Mouse (Mus musculus) right cerebral cortex, postnatal 14 days (tissue): ENCODE results near the gene Hoxb4.

ENCODE experiments used
- DNase-seq: peaks from one replicate; pipeline ENCODE4 v3.0.0; 2022

Gene Hoxb4

DNA sequence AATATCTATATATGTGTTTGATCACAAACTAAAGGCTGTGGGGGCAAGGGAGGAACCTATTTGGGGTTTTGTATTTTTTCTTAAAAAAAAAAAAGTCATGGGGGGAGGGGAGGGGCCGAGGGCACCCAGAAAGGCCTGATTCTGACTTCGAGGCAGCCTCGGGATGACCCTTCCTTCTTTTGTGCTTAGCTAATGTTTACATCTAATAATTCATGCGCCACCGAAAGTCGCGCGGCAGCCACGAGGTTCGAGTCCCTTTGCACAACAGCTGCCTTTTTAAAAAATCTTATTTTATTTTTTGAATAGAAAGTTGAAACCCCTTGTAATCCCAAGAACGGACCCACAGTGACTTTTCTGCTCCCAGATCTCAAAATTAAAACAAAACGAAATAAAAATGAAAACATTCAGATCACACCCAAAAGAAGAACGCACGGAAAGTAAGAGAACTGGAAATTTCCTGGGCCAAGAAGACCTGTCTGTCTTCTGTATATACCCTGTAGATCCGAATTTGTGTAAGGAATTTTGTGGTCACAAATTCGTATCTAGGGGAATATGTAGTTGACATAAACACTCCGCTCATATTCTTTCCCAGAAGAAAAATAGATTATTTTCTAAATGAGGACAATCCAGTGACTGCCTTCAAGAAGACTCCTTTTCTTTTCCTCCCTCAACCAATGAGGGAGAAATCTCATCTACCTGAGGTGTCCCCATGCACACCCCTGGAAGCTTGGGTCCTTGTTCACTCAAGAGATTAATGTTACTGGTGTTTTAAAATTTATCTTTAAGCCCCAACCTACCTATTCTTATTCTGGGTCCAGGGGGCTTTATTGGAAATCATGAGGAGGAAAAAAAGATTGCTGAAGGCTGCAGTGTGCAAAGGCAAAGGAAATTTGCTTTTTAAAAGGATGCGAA, 1.1 kb upstream of the Hoxb4 start:
- no peak for DNase-seq

DNA sequence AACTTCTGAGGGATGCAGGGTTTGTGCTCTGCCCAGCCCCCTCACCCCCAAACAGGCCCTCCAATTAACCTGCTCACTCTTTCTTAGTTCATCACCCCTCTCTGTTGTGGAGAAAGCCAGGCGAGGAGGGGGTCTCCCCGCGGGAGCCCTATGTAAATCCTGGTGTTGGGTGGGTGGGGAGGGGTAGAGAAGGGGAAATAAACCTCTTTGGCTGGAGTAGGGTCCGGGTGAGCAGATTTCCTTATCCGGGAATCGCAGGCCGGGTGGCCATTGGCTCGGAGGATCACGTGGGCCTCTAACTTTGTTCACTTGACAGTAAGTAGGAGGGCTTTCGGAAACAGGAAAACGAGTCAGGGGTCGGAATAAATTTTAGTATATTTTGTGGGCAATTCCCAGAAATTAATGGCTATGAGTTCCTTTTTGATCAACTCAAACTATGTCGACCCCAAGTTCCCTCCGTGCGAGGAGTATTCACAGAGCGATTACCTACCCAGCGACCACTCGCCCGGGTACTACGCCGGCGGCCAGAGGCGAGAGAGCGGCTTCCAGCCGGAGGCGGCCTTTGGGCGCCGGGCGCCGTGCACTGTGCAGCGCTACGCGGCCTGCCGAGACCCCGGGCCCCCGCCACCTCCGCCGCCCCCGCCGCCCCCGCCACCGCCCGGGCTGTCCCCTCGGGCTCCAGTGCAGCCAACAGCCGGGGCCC, 452 bp downstream of the Hoxb4 start:
- DNase-seq, result no peak

DNA sequence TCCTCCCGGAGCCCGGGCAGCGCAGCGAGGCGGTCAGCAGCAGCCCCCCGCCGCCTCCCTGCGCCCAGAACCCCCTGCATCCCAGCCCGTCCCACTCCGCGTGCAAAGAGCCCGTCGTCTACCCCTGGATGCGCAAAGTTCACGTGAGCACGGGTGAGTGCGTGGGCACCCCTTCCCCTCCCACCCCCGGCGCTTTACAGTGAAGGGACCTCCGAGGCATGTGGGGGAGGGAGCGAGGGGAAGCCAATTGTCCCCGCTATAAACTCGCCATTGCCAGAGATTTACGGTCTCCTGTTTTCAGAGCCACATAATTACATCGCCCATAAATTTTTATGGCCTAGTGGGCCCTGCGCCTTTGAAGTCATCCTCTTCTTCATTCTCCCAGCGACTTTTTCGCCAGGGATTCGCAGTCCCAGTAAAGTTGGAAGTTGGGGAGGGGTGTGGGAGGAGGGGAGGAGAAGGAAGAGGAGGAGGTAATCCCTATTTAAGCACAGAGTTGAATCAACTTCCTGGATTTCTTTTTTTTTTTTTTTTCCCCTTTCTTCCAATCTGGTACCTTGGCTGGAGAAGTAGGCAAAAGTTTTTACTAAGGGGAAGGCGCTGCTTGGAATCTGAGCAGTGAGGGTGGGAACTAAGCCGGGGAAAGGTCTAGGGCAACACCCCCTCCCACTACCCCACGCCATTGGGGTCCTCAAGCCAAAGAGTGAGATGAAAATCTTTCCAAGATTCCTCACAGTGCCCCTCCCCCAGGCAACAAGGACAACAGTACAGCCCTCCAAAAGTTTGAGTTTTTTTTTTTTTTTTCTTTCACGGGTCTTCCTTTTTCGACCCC, 1.2 kb downstream of the Hoxb4 start:
- no peak for DNase-seq

DNA sequence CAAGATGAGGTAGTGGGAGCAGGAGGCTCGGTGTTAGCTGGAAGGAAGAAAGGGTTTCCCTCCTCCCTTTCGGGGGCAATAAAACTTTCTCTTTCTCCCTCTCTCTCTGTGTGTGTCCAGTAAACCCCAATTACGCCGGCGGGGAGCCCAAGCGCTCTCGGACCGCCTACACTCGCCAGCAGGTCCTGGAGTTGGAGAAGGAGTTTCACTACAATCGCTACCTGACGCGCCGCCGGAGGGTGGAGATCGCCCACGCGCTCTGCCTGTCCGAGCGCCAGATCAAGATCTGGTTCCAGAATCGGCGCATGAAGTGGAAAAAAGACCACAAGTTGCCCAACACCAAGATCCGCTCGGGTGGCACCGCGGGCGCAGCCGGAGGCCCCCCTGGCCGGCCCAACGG, 1.8 kb downstream of the Hoxb4 start:
- DNase-seq, result no peak

DNA sequence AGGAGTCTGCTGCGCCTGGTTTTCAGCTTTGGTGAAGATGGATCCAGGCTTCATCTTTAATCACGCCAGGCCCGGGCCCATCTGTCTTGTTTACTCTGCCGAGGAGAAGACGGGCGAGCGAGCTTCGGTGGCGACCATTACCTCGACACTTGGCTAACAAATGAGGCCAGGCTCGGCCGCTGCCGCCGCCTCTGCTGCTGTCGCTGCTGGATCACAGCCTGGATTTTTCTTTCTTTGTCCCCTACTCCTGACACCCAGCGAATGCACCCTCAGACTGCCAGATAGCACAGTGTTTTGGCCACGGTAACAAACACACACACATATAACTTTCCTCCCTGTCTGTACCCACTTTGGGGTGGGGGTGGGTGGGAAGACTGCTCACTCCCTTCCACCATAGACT, 2.6 kb downstream of the Hoxb4 start:
- no peak for DNase-seq

DNA sequence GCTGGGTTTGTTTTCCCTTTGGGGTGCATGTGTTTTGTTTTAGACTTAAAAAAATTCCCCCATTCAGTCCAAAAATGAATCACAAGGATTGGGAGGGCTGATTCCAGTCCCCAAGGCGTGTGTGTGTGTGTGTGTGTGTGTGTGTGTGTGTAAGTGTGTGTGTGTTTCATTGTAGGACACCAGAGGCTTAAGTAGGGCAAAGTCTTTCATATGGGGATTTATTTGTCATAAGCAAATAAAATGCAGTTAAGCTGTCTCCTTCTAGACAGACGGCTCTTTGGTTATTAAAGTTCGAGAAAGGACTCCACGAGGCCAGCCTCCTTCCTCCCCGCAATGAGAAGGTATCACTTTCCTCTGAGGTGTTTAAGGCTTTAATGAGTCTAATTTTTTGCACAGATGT, 3.8 kb downstream of the Hoxb4 start:
- no peak for DNase-seq

DNA sequence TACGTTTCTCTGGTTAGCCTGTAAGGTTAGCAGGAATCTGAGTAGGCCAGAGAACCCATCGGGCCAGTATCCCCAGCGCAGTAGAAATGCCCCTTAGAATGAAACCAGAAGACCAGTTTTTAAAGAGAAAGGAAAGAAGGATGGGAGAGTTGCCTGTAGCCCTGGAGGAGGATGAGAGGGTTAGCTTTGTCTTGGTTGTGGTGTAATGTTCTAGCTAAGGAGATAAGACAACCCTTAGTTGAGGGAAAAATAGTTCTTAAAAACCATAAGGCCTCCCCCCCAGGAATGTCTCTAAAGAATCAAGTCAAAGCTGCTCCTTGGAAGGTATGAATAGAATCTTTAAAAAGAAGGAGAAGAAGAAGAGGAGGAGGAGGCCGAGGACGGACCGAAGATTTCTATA, 4.7 kb downstream of the Hoxb4 start:
- DNase-seq, result no peak

DNA sequence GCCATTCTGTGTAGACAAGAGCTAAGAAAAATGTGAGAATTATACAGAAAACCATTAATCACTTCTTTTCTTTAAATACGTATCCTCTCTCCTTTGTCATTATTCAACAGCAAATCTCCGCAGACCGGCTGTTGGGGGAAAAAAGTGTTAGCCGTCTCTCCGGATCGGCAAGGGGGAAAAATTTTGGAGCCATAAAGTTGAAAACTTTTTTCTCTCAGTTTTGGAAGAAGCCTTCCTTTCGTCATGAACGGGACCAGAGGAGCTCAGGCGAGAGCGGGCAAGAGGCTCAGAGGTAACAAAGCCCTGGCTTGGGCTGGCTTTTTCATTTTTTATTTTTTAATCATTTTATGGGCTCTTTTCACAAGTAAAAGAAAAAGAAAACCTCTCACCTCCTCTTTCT, 5.1 kb downstream of the Hoxb4 start, which contains the start of gene Hoxb3:
Gene Hoxb3, plus strand, starts transcription at position 173 of the 400 bp plus-strand sequence.
- DNase-seq, result no peak

DNA sequence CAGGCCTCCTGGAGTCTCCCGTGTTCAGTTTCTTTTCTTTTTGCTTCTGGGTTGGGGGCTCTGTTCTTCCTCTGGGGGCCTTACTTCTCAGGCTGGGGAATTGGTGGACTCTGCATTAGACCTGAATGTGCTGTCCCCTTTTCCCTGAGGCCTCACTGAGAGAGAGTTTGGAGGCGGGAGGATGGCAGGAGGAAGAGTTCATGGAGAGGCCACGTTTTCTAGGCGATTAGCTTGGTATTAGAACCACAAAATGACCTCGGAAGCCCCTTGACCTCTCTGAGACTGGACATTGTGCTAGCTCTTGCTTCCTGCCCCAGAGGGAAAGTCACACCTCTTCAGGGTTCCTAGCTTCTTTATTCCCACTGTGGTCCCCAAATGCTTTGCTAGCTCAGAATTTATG, 6.1 kb downstream of the Hoxb4 start:
- DNase-seq, result no peak

DNA sequence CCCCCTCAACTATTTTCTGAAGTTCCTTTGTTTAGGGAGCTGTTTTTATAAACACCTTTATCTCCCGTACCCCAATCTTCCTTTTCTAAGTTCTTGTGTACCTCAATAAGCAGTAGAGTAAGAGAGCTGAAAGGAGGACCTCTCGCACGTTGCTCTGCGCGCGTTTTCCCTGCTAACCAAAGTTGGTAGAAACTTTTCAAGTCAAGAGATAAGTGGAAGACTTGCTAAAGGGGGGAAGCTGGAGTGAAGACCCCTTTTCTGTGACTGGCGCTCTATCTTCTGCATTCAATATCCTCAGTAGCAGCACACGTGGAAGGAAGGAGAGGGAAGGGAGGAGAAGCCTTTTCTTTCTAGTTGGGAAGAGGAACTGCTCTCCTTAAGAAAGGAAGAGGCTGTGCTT, 6.9 kb downstream of the Hoxb4 start:
- no peak for DNase-seq

DNA sequence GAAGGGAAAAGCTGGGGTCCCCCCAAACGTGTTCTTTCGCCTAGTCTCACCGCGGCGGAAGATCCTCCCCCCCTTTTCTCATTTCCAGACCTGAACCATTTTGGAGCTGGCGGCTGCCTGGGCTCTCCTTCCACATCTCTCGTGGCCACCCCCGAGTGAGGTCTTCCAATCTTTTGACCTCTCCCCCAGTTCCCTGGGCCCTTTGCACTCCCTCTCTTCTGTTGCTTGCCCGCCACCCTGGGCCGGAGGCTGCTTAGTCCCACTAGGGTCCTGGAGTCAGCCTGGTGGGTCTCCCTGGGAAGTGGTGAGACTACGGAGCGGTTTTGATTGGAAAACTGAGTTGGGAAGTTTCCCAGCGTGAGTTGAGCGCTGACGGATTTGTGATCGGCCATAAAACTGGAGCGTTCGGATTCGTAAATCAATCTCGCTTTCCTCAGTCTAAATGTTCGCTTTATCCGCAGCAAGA, 7.7 kb downstream of the Hoxb4 start:
- no peak for DNase-seq

DNA sequence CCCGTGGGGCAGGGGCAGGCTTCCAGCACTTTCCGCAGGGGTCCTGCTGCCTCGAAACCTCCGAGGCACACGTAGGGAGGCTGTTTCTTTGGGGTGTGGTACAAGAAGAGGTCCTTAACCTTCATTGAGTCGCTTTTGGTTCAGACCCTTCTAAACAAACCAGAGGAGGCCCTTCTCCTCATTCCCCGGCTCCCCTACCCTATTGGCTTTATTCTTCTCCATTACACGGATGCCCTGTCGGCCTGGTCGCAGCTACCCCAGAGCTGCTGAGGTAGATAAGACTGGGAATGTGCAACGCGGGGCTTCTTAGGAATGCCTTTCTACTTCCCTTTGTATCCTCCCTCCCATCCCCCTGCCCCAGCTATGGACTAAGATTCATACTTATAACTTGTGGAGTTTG, 8.6 kb downstream of the Hoxb4 start:
- no peak for DNase-seq

DNA sequence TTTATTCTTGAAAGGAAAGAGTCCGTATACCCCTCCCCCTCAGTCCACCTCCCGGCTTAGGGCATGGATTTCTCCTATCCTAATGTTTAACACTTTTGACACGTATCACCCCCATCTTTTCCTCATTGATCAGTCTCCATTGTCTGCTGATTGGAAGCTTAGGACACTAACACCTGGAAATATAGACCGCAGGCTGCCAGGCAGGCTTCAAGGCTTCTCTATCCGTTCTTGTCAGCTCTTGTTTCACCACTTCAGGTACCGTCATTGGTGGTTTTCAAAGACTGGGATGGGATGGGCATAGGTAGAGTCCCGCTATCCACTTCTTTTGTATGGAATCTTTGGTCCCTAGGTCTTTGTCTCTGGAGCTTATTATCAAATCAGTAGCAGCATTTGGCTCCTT, 9.1 kb downstream of the Hoxb4 start:
- DNase-seq, result no peak

DNA sequence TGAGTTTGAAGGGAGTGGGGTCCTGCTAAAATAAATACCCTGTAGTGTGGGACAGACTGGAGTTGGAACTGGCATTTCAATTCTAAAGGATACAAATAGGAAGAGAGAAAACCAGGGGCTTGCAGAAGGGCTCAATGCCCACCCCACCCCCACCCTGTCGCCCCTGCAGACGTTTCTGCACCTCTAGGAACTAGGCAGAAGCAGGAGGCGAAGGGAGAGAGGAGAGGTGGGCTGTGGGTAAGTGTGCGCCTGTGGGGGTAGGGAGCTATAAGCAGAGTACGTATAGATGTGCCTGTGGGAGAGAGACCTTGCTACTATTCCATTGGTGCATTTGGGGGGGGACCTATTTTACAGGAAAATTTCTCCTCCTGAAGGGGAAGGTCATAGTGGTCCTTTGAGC, 9.7 kb downstream of the Hoxb4 start:
- DNase-seq, result no peak

DNA sequence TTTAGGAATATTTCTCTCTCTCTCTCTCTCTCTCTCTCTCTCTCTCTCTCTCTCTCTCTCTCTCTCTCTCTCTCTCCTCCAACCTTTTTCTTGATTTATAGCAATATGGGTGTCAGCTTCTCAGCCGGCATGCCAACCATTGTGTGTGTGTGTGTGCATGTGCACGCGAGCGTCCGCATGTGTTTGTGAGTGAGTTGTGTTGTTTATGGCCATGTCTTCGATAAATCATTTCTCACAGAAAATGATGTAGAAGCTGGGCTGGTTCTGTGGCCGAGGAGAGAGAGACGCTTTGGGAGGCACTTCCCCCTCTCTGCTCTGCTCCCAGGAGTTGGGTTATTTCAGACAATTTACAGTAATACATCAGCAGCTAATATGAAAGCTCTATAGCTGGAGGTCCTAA, 10.5 kb downstream of the Hoxb4 start:
- no peak for DNase-seq

DNA sequence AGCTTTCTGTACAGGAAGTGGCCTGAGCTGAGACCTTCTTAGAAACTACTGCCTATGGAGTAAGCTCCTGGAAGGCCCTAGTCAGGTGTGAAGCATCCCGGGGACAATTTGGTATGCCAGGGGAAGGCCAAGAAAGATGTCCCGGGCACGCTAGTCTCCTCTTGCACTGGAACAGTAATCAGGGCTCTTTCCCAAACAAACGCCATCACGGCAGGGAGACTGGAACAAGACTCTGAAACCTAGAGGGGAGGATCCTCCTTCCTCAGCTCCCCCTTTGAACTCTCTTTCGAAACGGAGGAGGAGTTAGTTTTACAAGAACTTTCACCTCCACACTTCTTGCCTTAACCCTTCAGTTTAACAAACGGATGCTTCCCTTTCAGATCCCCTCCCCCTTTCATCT, 14.0 kb downstream of the Hoxb4 start:
- DNase-seq, result no peak

DNA sequence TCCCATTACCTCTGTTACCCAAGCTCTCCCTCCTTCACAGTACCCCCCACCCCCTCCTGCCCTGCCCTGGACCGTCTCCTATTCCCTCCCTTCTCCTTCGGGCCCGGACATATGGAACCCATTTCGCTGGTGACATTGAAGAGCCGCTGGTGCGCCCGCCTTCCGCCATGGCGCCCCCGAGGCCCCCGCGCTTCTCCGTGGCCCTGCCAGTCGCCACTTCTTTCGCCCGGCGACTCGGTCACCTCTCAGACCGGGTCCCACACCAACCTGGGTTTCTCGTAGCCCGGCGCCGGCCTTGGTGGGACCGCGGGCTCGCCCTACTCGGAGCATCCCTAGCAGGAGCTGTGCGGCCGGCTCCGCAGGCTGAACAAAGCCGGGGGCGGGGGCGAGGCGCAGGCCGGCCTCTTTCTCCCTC, 14.6 kb downstream of the Hoxb4 start:
- DNase-seq, result no peak

DNA sequence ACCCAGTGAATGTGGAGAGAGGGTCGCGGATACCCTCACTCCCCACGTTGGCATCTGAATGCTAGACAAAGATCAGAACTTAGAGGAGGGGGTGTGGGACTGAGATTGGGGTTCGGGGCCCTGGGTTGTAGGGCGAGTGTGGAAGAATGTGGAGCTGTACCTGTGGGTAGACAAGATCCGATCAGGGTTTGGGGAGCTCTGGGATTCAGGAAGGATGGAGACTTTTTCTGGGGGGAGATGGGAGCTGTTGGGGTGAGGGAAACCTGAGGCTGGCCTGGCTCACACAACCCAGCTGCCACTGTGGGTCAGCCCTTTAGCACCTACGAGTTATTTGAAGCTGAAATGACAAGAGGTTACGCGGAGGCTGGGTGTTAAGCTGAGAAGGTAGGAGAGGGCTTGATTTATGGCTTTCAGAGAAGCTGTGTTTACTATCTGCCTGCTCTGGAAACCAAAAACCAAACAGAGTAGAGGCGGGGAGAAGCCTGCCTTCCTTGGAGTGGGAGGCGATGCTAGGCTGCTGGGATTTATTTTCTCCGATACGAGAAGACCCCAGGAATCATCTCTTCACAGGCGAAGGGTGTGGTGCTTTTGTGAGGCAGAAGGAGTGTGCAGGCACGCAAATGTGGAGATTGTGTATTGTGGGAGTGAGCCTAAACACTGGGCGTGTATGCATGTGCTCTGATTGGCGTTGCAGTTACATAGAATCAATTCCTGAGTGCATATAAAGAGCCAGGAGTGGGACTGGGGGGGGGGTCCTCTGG, 15.4 kb downstream of the Hoxb4 start:
- DNase-seq, result no peak

DNA sequence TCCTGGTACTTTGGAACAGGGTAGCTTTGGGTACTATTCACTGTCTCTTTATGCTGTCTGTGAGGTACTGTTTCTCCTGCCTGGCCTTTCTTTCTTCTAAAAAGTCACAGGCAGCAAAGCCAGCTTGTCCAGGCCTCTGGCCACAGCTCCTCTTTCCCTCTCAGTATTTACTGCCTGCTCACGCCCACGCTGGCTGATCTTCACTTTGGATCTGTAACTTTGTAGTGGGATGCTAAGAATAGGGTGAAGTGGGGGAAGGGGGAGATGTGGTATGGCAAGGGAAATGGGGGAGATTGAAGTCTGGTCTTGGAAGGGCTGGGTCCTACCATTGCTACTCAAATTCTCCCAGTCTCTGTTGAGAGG, 15.9 kb downstream of the Hoxb4 start:
- no peak for DNase-seq

DNA sequence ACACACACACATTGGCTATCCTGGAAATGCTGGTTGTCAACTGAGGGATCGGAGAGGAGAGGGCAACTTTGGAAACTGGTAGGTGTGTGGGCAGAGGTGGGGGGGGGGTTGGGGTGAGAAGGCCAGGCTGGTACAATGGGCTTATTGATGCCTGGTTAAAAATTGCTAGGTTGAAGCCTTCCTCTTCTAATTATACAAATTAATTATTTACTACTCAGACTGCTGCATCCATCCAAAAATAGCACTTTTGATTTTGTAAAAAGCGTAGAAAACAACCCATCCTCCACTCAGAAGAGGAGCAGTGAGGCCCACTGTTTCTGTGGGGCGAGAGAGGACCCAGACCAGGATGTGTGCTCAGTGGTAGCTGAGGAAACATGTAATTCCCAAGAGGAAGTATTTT, 16.9 kb downstream of the Hoxb4 start:
- no peak for DNase-seq

DNA sequence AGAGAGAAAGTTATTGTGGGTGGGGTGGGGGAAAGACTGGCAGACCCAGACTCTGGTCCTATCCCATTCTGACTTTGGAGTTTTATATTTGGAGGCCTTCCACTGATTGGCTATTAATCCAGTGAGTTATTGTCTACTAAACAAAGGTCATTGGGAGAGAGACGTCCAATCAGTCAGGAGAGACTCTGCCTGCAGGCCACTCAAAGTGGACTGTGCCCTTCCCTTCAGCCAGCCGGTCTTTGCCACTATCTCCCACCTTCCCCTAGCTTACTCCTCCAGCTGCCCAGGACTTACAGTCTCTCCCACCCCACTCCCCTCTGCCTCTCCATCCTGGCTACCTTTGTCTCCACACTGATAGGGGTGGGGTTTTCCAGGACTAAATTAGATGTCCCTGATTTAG, 18.5 kb downstream of the Hoxb4 start:
- no peak for DNase-seq

DNA sequence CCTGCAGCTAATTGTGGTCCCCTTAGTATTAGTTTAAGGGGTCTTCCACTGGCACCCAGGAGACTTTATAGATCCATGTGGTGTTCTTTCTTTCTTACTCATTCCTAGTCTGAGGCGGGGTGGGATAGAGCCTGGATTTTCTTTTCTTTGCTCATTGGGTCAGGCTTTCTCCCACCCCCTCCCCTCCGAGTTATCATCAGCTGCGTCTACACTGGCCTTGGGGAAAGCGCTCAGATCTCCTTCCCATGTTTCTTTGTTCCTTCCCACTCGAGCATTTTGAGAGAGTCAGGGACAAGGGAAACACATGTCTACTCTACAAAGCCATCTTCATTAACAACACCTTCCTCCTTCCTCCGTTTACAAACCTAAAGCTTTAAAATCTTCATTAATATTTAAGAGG, 19.0 kb downstream of the Hoxb4 start:
- no peak for DNase-seq
